Mouse (Mus musculus): ENCODE results near the gene Traf5.
A peak's percentile ranks its signal among the peaks of the same experiment; 100 is the strongest.

The Traf5 gene

DNA sequence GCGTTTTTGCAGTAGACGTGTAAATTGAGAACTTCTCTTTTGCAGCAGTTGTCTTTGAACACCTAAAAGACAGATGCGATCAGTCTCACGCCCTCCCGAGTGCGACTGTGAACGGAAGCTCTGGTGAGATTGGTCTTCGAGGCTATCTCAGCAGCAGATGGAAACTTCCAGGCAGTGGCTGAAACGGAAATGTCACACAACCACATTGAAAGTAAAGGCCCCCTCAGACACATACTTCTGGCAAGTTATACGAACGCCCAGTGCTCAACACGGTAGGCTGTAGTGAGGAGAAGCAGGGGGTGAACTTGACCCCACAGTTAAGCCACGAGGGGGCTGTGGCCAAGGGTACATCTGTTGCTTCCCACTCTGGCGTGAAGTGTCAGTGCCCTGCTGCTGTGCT, 29.7 kb downstream of the Traf5 start:
- peak; percentile 70 for DNase-seq (ENCODE audit: low read depth)

GRCm38 (mm10) chr1:192061666-192062306, 30.6 kb downstream of the Traf5 start:
- DNase-seq (ENCODE audit: low read depth) = peak; percentile 51

- no peak for DNase-seq (ENCODE audit: low read depth)
Observed at GRCm38 (mm10) chr1:192058911-192059310, 33.4 kb downstream of the Traf5 start.

DNA sequence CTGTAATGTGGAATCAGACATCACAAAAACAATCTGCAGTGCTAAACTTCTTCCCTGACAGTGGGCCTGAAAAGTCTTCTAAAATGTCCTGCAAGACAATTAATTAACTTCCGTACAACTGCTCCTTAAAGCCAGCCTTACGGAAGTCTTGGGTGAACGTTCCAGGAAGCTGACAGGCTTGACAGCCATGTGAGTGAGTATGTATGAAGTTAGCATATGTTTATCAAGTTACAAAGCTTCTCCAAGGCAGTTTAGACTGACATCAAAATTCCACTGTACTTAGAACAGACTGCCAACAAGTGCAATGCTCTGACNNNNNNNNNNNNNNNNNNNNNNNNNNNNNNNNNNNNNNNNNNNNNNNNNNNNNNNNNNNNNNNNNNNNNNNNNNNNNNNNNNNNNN, 38.6 kb downstream of the Traf5 start:
- DNase-seq (ENCODE audit: low read depth) = no peak

- DNase-seq (ENCODE audit: low read depth) = no peak
Observed at GRCm38 (mm10) chr1:192052986-192053385, 39.4 kb downstream of the Traf5 start.

GRCm38 (mm10) chr1:192052461-192052860, 39.9 kb downstream of the Traf5 start:
- DNase-seq (ENCODE audit: low read depth) = no peak

DNA sequence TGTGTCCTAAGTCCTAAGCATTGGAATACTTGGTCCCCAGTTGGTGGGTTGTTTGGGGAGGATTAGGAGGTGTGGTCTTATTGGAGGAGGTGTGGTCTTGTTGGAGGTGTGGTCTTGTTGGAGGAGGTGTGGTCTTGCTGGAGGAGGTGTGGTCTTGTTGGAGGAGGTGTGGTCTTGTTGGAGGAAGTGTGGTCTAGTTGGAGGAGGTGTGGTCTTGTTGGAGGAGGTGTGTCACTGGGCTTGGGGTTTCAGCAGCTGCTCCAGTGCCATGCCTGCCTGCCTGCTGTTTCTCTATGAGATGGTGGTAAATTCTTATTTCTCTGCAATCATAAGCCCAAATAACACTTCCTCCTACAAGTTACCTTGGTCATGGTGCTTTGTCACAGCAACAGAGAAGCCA, 93.3 kb downstream of the Traf5 start:
- peak; percentile 59 for DNase-seq (ENCODE audit: low read depth)

- DNase-seq (ENCODE audit: low read depth) = no peak
Observed at GRCm38 (mm10) chr1:191996621-191997185, 95.7 kb downstream of the Traf5 start.

DNA sequence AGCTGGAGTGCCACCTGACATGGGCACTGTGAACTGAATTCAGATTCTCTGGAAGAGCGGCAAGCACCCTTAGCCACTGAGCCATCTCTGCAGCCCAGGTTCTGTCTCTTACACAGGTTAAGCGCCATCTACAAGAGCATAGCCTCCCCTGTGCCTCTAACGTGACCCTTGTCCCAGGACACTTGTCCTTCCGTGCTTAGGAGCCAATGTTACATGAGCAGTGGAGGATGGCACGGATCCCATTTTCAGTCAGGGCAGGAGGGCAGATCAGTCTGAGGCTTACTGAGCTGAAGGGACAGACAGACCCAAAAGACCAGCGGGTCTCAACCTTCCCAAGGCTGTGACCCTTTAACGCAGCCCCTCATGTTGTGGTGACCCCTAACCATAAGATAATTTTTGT, 96.4 kb downstream of the Traf5 start:
- no peak for DNase-seq (ENCODE audit: low read depth)

DNA sequence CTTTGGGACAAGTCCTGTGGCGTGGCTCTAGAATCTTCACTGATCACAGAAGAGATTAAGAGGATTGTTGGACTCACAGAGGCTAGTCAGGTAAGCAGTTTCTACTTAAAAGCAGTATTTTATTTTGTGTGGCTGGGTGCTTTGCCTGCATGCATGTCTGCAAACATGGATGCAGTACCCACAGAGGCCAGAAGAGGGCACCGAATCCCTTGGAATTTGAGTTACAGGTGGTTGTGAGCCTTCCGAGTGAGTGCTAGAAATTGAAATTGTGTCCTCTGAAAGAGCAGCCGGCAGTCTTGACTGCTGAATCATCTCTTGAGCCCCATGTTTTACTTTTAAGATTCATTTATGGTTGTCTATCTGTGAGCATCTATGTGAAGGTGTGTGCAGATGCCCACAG, 96.9 kb downstream of the Traf5 start:
- peak; percentile 84 for DNase-seq (ENCODE audit: low read depth)

- no peak for DNase-seq (ENCODE audit: low read depth)
Observed at GRCm38 (mm10) chr1:191994476-191994875, 97.9 kb downstream of the Traf5 start.

DNA sequence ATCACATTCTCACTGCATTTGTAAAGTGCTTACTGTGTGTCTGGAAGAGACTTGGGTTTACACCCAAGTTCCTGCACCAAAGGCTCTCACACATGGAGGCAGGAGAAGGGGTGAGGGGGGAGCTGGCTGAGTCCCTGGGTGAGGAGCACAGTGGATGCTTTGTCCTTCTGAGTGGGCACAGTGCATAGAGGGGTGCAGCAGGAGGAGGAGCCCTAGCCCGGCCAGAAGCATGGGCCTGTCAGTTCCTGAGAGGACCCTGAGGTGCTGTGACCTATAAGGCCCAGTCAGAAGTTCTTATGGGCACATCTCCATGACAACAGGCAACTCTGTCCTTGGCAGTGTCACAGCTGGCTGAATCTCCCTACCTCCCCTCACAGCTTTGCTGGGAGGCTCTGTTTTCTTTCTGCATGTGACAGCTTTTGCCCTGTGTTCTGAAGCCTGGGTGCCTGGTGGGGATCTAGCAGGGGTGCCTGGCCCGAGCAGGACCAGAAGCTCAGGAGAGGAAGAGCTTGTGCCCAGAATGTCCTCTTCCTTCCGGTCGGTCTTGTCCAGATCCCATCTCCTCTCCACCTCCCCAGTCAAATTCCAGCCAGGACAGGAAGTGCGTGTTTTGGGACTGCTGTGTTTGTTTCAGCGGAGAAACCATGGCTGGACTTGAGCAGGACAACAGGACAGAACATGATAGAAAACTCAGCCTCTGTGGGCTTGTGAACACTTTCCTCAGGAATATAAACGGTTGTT, 100.1 kb downstream of the Traf5 start:
- no peak for DNase-seq (ENCODE audit: low read depth)

- DNase-seq (ENCODE audit: low read depth) = peak; percentile 98
Observed at GRCm38 (mm10) chr1:191989994-191990393, 102.4 kb downstream of the Traf5 start.

DNA sequence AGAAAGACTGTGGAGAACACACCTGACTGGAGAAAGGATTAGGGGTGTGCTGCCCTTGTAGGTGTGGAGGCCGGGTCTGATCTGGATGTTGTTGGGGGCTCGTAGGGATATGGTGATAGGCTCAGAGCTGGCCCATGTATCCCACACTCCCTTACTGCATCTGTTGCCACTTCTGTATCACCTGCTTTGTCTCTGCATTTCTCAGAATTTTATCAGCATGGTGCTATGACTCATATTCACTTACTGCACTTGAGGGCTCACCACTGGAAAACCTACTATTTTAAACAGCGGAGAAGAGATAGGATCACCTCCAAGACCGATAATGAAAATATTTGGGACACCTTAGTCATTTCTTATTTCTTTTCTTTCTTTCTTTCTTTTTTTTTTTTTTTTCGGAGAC, 103.3 kb downstream of the Traf5 start:
- DNase-seq (ENCODE audit: low read depth) = no peak

DNA sequence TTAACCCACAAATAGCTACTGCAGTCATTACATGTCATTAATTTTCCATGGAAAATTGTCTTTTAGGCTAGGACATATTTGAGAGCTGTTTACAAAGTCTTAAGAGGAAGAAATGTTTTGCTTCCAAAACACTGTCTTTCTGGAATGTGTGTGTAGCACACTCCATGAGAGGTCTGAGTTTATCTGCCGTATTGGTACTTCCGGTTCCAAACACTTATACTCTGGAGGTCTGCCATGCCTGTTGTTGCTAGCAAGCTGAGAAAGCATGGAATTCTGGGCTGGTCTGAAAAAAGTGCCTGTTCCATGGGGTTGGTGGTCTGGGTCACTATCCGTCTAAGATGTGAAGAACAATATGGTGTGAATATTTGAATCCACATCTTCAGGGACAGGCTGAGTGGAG, 103.7 kb downstream of the Traf5 start:
- no peak for DNase-seq (ENCODE audit: low read depth)

DNA sequence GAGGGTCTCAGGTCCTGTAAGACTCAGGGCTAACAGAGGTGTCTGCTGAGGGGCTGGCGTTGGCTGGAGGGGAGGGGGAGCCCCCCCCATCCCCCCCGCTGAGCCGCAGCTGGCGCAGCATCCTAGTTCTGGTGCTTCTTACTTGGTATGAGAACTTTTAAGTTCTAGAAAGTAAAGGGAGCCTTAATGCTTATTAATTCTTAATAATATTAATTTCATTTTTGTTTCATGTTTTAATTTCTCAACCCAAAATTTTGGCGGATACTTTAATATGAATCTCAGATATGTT, 104.9 kb downstream of the Traf5 start:
- DNase-seq (ENCODE audit: low read depth) = no peak

- DNase-seq (ENCODE audit: low read depth) = peak; percentile 28
Observed at GRCm38 (mm10) chr1:191986674-191987480, 105.5 kb downstream of the Traf5 start.

- no peak for DNase-seq (ENCODE audit: low read depth)
Observed at GRCm38 (mm10) chr1:191981426-191982102, 110.8 kb downstream of the Traf5 start.

GRCm38 (mm10) chr1:191977187-191977586, 115.2 kb downstream of the Traf5 start, which contains the start of gene Rd3:
Gene Rd3 (plus strand): TSS chr1:191977370.
- no peak for DNase-seq (ENCODE audit: low read depth)

- no peak for DNase-seq (ENCODE audit: low read depth)
Observed at GRCm38 (mm10) chr1:191974509-191975405, 117.6 kb downstream of the Traf5 start.

- DNase-seq (ENCODE audit: low read depth) = no peak
Observed at GRCm38 (mm10) chr1:191969939-191970338, 122.4 kb downstream of the Traf5 start.

Data from induced T-regulatory cell, adult 2 months (primary cell).